Mouse (Mus musculus): ENCODE results near the gene Lrp5.
A peak's percentile ranks its signal among the peaks of the same experiment; 100 is the strongest.
"Not testable (repeated sequence)": the region's sequence is repeated elsewhere in the genome, so short reads cannot be mapped to it uniquely, and the experiment has no call there.

Gene Lrp5

DNA sequence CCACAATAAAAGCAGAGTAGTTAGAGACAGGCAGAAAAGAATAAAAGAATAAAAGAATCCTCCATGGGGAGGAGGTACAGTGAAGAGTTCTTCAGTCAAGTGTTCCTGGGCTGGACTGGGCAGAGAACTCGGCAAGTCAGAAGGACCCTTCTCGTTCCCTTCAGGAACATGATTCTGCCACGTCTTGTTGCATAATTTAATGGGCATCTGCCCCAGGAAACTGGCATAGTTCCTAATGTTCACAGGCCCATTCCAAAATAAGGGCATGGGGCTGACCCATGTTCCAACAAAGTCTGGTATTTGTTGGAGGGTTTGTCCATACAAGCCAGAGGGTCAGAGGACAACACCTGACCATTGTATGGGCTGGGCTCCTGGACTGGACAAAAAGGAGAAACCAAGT is 8.6 kb upstream of the Lrp5 start:
- DNase-seq = peak; percentile 60

DNA sequence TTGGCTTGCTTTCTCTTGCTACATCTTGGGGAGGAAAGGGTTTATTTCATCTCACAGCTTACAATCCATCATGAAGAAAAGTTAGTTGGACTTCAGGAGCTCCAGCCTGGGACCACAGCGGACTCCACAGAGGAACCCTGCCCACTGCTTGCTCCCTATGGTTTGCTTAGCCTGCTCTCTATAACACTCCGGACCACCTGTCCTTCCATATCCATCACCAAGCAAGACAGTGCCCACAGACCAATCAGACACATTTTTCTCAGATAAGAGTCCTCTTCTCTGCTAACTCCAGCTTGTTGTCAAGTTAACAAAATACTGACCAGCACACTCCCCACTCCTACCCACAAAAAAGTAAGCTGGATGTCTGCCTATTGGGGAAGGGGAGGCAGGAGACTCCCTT is 8.1 kb upstream of the Lrp5 start:
- DNase-seq = no peak

DNA sequence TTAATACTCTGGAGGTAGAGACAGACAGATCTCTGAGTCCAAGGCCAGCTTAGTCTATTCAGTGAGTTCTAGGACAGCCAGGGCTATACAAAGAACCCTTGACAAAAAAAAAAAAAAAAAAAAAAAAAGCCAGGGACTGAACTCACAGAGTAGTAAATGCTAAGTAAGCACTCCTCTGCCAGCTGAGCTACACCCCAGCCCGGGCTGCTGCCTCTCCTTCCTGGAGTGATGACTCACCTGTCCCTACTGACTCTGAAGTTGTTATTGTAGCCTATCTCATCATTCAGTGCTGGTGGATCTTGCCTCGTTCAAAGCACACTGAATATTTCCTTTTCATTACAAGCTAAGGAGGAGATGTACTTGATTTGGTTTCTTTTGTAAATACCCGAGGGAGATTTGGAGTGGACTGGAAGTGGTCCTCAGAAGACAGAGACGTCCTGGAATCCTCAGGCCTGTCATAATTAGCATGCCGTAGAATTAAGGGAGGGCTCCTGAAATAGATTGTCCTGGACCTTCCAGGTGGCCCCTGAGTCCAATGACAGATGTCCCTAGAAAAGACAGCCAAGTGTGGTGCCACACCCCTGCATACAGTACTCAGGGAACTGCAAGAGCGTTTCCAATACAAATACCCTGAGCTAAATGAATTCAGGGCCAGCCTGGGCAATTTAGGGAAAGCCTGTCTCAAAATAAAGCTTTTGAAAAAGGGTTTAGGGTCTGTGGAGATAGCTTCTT is 6.2 kb upstream of the Lrp5 start:
- peak; percentile 21 for DNase-seq

DNA sequence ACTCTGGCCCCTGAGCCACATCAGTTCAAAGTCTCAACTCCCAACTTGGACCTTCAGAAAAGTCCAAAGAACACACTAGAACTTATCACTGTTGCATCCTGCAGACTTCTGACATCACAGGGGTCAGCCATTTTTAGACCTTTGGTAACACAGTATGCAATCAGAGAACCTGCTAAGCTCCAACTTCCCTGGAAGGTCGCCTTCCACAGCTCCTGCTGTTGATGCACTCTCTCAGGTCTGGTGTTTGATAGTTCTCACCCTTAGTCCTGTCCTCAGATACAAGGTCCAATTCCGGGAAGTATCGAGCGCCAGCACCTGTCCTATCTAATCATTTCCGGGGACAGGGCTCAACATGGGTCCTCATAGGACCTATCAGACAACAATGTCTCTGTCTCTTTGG is 5.0 kb upstream of the Lrp5 start:
- no peak for DNase-seq

DNA sequence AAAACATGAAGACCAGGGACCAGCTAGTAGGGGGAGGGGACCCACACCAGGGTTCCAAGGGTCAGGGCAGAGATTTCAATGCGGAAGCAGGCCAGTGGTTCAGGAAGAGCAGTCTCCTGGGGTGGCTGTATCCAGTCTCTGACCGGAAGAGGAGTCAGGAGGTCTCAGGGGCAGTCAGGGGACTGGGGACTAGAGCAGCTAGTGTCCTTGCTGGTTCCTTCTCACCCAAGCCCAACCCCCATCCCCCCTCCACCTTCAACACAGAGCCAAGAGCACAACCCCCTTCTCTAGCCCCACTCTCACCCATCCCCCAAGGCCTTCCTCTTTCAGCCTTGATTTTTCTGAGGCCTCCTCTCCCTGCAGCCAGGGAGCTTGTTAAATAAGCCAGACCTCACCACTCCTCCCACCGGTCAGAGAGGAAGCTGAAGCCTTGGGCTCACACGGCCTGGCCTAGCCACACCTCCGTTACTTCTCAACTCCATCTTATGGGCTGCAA is 1.4 kb upstream of the Lrp5 start:
- DNase-seq = peak; percentile 30

DNA sequence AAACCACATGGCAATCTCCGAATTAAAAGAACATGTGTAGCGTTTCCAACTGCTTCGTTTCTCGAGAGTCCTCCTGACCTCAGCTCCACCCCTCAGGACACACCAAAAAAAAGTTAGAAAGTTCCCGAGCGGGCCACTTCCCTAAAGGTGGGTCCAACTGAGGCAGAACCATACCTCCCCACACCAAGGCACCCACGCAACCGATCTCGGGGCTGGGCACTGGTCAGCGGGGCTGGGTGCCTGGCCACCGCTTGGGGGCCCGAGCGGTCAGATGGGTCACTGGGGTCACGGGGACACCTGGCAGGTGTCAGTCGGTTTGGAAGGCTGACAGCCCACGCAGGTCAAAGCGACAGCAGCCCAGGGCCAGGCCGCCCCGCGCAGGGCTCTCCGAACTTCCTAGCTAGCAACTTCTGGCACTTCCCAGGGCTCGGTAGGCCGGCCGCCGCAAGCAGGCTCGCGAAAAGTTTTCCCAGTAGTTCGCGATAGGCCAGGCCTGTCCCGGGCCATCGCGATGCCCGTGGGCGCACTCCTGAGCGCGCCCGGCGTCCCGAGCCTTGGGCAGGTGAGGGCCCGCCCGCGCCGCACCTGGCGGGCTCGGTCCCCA is 651 bp downstream of the Lrp5 start:
- DNase-seq = peak; percentile 58

DNA sequence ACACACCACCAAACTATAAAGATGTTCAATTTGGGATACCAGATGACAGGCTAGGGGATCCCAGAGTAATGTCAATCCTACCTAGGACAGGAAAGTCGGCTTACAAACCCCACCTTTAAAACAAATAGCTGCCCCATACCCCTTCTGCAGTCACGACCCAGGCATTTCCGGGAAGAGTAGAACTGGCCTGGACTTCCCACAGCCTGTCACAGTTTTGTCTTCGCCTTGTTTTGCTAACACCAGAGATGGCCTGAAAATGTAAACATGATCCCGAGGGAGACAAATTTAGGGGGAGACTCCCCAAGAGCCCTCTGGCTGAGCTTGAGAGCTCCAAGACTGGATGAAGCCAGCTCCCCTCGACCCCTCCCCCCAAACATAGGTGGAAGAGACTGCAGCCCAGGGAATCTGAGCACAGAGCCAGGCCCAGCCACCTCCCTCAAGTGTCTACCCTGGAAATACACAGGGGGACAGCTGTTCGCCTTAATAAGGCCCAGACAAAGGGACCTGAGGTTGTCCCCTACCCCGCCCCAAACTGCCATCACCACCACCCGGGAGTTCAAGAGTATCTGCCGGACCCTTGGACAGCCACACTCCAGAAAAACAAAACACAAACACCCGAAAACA is 1.3 kb downstream of the Lrp5 start:
- DNase-seq = peak; percentile 39

DNA sequence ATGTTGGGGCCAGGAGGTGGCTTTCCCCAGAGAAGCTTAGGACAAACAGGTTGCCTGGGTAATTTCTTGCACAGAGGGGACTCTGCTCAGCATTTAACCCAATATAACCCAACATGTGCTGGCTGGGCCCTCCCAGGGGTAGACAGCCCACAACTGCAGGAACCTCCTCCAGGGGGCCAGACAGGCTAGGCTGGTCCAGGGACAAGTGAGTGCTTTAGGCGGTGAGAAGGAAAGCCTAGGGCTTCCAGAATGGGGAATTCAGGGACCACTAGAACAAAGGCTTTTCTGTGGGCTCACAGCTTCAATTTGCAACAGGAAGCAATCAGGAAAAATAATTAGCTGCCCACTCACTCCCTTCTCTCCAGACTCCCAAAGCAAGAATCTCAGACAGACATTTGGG is 1.9 kb downstream of the Lrp5 start:
- DNase-seq = no peak

DNA sequence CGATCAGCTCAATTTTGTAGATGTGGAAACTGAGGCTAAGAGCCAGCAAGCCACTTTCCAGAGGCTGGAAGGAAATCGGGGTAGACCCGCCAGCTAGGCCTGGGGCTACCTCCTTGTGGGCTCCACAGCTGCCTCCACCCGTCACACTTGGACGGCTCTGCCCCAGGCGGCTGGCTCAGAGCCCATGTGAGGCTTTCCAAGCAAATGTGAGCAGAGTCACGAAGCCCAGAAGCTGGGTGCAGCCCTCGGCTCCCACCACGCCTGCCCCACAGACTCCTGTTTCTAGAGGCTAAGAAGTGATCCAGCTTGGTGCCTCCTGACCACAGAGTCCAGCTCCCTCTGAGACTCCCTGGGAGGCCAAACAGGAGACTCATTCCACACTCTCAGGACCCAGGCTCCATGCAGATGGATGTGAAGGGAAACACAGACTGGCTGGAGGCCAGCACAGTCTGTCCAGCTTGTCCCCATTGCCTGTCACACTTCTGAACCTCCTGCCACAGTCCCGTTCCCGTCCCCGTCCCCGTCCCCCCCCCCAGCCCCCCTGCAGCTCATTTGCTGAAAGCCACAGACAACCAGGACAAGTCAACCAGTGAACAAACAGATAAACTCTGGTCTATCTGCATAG is 4.9 kb downstream of the Lrp5 start:
- DNase-seq = peak; percentile 88

DNA sequence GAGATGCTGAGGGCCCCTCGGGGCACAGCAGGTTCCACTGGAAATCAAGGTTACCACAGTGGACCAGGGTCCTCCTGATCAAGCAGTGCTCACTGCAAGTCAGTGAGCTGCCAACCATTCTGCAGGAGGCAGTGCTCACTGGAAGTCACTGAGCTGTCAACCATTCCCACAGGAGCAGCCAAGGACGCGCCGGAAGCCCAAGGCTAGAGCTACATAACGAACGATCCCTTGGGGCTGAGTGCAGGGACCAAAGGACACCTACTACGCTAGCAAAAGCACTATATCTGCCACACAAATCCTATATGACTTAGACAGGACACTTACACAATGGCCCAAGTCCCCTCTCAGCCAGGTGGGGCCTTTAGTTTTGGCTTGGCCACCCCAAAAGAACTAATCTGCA is 5.6 kb downstream of the Lrp5 start:
- peak; percentile 37 for DNase-seq

DNA sequence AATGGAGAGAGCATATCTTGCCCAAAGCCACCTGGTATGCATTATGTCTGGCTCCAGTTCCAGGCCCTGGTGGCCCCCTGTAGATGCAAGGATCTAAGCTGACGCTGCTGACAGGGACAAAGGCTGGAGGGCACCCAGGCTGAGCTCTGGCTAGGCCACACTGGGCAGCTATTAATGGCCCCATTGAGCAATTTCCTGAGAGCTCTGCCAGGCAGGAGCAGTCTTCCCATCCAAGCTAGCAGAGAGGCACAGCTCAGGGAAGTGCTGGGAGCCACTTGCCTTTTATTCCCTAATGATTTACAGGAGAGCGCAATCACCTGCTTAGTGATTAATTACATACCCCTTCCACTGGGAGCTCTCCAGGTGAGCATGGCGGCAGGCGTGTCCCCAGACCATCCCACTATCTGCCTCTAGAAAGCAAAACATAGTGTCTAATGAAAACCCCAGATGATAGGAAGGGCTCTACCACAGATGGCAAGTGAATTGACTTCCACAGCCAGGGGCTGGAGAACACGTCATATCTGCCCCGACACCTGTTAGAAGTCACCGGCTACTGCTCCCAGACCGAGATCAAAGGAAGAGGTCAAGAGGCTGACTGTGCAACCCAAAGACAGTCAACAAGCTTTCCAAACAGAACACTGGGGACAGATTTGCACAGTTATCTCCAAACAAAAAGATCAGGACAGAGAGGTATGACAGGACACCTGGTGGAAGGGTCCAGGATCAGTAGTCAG is 12.1 kb downstream of the Lrp5 start:
- DNase-seq = peak; percentile 84

DNA sequence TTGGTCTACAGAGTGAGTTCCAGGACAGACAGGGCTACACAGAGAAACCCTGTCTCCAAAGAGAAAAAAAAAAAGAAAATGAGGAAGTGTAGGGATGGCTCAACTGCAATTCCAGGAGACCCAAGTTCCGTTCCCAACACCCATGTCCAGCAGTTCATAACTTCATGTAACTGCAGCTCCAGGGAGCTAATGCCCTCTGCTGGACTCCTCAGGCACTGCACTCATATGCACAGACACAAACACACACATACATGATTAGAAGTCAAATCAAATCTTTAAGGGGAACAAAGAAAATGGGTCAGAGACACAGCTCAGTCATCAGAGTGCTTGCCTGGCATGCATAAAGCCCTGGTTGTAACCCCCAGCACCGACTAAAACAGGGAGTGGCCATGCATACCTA is 13.2 kb downstream of the Lrp5 start:
- DNase-seq = no peak

DNA sequence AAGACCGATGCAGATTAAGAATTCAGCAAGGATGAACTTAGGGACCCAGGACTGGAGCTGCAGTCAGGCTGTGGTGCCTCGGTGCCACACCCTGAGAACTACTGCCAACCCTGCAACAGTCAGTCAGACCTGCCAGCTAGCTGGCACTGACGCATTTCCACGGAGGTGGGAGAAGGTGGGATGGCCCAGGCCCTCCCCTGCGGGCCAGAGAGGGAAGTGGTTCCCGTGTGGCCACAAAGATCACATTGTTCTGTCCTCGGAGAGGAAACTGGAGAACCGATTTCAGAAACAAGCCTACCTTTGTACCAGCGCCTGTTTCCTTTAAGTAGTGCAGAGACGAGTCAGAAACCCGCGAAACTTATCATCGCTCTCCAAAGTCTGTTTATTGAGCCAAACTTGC is 17.3 kb downstream of the Lrp5 start:
- DNase-seq = peak; percentile 88

DNA sequence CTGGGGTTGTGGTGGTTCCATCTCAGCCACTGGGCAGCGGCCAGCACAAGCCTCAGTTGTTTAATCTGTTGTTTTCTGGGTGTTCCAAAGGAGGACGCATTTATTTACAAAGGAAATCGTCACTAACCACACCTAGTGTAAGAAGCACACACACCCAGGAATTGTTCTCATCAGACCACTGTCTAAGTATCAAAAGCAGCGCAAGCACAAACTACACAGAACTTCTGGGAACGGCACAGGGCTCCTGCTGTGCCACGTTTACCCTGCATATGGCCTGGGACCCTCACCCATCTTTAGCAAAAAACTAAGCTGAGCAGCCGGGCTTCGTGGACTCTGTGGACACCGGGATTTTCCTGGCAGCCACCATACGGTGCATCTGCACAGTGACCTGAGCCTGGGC is 17.8 kb downstream of the Lrp5 start:
- peak; percentile 68 for DNase-seq

DNA sequence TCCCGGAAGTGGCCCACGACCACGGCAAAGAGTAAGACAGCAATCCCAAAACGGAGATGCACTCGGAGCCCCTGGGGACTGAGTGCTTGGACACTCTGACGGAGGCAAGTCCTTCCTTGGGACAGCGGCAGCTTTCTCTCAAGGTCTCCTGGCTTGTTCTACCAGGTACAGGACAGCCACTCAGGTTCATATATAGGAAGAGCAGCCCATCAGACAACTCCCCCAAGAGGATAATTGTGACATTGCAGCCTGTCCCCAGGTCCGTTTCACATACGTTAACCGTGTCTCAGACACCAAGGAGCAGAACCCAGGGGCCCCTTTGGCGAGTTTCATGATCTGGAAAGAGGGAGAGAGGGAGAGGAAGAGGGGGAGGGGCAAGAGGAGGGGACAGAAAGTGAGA is 18.4 kb downstream of the Lrp5 start:
- no peak for DNase-seq

DNA sequence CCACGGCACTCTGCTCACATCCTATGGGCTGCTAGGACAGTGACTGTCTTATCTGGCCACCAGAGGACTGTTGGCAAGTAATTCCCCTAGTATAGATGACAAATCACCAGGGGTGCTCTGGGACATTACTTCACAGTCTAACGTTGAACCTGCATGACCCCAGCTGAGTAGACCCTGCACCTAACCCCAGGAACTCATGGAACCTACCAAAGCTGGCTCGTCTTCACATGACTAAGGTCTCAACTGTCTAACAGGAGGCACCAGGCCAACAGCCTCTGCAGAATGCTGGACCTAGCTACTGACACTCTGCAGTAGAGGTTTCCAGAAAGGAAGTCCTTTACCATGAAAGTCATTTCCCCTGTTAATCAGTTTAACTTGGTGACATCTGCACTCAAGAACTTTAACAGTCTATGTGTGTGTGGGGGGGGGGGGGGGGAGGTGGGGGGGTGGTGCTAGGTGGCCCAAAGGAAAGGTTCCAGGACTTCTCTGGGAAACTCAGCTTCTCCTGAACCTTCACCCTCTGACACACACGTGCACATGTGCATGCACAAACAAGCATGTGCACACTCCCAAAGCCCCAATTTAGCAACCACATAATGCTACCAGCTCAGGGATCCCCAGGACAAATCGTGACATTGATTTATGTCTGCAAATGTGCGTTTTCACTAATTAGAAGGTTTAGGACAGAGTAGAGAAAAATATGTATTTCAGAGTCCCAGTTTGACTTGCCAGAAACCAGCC is 19.0 kb downstream of the Lrp5 start:
- DNase-seq = peak; percentile 42

DNA sequence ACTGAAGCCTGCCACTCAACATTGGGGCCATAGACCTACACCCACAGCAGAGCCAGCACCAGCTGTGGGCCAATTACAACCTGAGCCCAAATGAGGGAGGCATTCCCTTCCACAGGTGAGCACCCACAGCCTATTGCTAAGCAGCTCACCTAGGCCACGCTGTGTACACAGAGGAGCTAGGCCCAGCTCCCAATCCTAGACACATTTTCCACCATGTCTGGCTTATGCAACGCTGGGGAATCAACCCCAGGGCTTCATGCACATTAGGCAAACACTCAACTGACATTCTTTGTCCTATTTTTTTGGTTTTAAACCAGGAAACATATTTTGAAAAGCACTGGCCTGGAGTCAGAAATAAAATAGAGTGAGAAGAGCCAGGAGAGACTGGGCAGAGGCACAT is 19.7 kb downstream of the Lrp5 start:
- DNase-seq = no peak

DNA sequence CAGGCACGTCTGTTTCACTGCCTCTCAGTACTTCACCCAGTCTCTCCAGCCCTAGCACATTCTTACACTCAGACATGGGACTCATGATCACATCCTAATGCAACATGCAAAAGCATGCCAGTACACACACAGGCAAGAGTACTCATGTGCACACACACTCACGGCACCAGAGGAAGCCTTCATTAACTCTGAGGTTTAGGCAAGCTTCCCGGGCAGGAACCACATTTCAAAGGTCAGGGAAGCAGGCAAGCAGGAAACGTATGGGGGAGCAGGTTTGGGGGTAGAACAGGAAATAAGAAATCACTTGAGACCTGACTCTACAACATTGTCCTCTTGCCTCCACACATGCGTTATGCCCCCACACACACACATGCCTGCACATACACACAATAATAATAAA is 20.9 kb downstream of the Lrp5 start:
- peak; percentile 44 for DNase-seq

DNA sequence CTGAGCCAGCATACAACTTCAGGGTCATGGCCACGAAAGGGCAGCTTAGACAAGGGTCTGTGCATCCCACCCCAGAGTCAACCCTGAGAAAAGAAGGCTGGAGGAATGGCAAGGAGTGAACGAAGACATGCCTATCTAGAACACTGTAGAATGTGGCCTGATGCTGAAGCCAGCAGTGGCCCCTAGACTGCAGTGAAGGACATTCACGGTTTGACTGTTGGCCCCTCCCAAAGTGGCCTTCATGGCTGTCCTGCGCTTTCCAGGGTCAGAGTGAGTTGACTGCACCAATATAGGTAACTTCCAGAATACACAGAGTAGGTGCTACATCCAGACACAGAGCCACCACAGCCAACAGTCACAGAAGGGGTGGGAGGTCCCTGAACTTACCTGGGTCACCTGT is 28.4 kb downstream of the Lrp5 start:
- peak; percentile 44 for DNase-seq

DNA sequence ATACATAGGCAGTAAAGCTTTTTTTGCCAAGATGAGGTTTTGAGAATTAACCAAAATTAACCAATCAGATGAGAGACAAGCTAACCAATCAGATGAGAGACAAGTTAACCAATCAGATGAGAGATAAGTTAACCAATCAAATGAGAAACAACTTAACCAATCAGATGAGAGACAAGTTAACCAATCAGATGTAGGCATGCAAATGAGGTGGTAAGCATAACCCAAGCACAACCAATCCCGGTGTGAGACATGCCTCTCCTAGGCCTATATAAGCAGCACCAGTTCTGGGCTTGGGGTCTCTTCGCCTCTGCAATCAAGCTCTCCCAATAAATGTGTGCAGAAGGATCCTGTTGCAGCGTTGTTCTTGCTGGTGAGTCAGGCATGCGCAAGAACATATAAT is 29.3 kb downstream of the Lrp5 start:
- DNase-seq = not testable (repeated sequence)

DNA sequence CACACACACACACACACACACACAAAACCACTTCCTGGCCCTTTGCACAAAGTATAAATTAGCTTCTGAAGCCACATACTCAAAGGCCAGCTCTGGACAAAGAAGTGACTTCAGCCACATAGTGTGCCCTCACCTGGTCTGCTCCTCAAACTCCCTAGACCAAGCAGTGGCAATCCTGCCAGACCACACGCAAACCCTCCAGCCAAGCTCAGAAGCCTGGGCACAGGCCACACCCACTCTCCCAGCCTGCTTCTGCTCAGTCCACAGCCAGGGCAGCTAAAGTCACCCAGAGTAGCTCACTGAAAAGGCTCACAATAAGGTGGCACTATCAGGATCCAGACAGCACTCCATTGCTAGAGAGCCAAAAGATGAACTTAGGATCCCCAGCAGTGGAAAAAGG is 30.2 kb downstream of the Lrp5 start:
- peak; percentile 41 for DNase-seq

DNA sequence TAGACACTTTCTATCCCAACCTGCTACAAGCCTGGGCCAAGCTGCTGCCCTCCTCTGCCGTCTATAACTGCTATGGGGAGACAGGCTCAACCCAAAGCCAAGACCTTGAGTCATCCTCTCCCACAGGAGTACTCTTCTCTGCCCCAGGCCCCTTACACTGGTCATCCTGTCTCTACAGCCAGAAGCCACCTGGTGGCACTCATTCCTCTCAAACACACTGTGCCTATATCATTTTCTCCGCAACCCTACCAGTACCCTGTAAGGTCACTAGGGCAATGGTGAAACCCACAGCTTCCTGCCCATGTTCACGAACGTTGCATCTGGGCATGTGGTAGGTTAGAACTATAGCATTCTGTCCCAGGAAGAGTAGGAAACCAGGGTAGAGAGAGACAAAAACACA is 31.4 kb downstream of the Lrp5 start:
- no peak for DNase-seq
